Mouse (Mus musculus) limb, embryonic 14.5 days (tissue): ENCODE measurements around the gene Fam160a2. TPM values are rescaled to one million over a fixed set of nuclear protein-coding genes. Genes with fewer than 3 reads are reported as not detected.

Experiments
- ATAC-seq: fragments of 200-750 bp; cut with Nextera tagmentation; 2 replicates; pipeline ENCODE4 v1.8.0; 2017; ENCODE audit warnings: low read depth, moderate number of reproducible peaks, moderate TSS enrichment; ENCODE audit not compliant: low FRiP score
- DNase-seq: peaks from one replicate; pipeline ENCODE4 v3.0.0-alpha.2; 2015; ENCODE audit warnings: low spot score
- H3K27ac ChIP-seq: fragments of 300-500 bp; sonication (generic); replicated peaks from 2 replicates; pipeline ENCODE4 v1.5.1; 2014; ENCODE audit warnings: low read depth, mild to moderate bottlenecking, low read length, moderate library complexity, mixed read lengths
- H3K27me3 ChIP-seq: fragments of 300-500 bp; sonication (generic); 2 replicates; pipeline ENCODE4 v1.6.1; 2014; ENCODE audit warnings: low read length, mixed read lengths; ENCODE audit not compliant: control insufficient read depth, insufficient read depth
- H3K36me3 ChIP-seq: fragments of 300-500 bp; sonication (generic); 2 replicates; pipeline ENCODE4 v1.6.1; 2014; ENCODE audit warnings: mild to moderate bottlenecking, low read length, moderate library complexity, mixed read lengths; ENCODE audit not compliant: control insufficient read depth, insufficient read depth
- H3K4me1 ChIP-seq: fragments of 300-500 bp; sonication (generic); 2 replicates; pipeline ENCODE4 v1.6.1; 2014; ENCODE audit warnings: antibody characterized with exemption, low read length, mixed read lengths; ENCODE audit not compliant: control insufficient read depth, insufficient read depth
- H3K4me2 ChIP-seq: fragments of 300-500 bp; sonication (generic); replicated peaks from 2 replicates; pipeline ENCODE4 v1.6.1; 2014; ENCODE audit warnings: low read depth, mild to moderate bottlenecking, low read length, moderate library complexity; ENCODE audit not compliant: severe bottlenecking
- H3K4me3 ChIP-seq: fragments of 300-500 bp; sonication (generic); replicated peaks from 2 replicates; pipeline ENCODE4 v1.5.1; 2014; ENCODE audit warnings: low read length
- H3K9ac ChIP-seq: fragments of 300-500 bp; sonication (generic); 2 replicates; pipeline ENCODE4 v1.6.1; 2014; ENCODE audit warnings: mild to moderate bottlenecking, low read depth, low read length, moderate library complexity; ENCODE audit not compliant: severe bottlenecking
- H3K9me3 ChIP-seq: fragments of 300-500 bp; sonication (generic); 2 replicates; pipeline ENCODE4 v1.6.1; 2016; ENCODE audit warnings: low read length; ENCODE audit not compliant: control insufficient read depth
- POLR2A ChIP-seq: fragments of 200-500 bp; IDR thresholded peaks from 2 replicates; pipeline ENCODE4 v1.8.0; 2012; ENCODE audit warnings: inconsistent platforms, mild to moderate bottlenecking, moderate library complexity, borderline replicate concordance; ENCODE audit not compliant: insufficient read depth, insufficient read length; ENCODE audit errors: extremely low read depth
- WGBS: fragments of 180-500 bp; shearing (Covaris S2); extraction: QIAGEN DNeasy Blood & Tissue Kit; methylation state at CpG from one replicate; pipeline ENCODE4 v1.1.7; 2014; 5-methylcytosine and 5-hydroxymethylcytosine counted together
- polyA plus RNA-seq, 2 experiments: library from polyadenylated mRNA; depleted of rRNA in 1 of 2; stranded (reverse) in 1 of 2; unstranded in 1 of 2; fragments of >200 nt; fragmentation: Nextera tagmentation in 1 of 2; extraction: Ambion mirVana in 1 of 2; gene quantifications; 2 replicates each; pipeline versions ENCODE4 v1.2.1 to v1.2.3; 2012 to 2014

The Fam160a2 gene
- polyA plus RNA-seq, 2 experiments, result 39.3 to 45.7 TPM

GRCm38 (mm10) chr7:105433859-105434258 is 34.0 kb upstream of the Fam160a2 start:
- WGBS, result 86% methylated on average over 17 of the region's 17 CpGs
- no peaks in the 10 kb centered on the region for H3K9me3 ChIP-seq
- H3K4me2 ChIP-seq, result no peak overlapping the region
- no peak overlapping the region for H3K9ac ChIP-seq
- DNase-seq (no peak), ATAC-seq (no peak)
- H3K27me3 ChIP-seq, result no peaks in the 10 kb centered on the region
- no peak overlapping the region for H3K27ac ChIP-seq
- TF ChIP-seq POLR2A, result no peak
- no peaks in the 10 kb centered on the region for H3K36me3 ChIP-seq
- H3K4me1 ChIP-seq, result no peaks in the 10 kb centered on the region
- no peak overlapping the region for H3K4me3 ChIP-seq

DNA sequence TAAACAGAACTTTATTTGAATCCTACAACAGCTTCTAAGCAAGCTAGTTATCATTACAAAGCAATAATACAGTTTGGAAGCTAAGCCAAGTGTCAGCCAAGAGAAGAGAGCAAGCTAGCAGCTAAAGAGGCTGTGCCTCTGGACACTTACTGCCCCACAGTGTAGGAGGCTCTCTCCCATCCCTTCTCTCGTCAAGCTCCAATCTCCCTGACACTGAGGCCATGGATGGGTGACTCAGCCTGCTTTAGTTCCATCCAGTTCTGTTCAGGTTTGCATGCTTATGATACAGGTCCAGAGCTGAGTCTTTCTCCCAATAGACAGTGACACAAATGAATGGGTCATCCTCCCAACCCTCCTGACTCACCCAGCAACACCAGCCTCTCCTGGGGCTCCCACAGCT is 32.2 kb upstream of the Fam160a2 start:
- no peaks in the 10 kb centered on the region for H3K9me3 ChIP-seq
- WGBS, result 44% methylated on average over 1 of the region's 1 CpGs
- TF ChIP-seq POLR2A, result no peak
- H3K36me3 ChIP-seq, result no peaks in the 10 kb centered on the region
- H3K4me2 ChIP-seq, result no peak overlapping the region
- no peak overlapping the region for H3K27ac ChIP-seq
- no peaks in the 10 kb centered on the region for H3K27me3 ChIP-seq
- no peak for DNase-seq
- H3K9ac ChIP-seq, result no peak overlapping the region
- no peak overlapping the region for H3K4me3 ChIP-seq
- H3K4me1 ChIP-seq, result no peaks in the 10 kb centered on the region
- ATAC-seq, result no peak

- H3K4me1 ChIP-seq, result no peaks in the 10 kb centered on the region
- H3K27ac ChIP-seq, result no peak overlapping the region
- H3K36me3 ChIP-seq, result no peaks in the 10 kb centered on the region
- no peak for TF ChIP-seq POLR2A
- H3K9me3 ChIP-seq, result no peaks in the 10 kb centered on the region
- peaks cover 23% of the 10 kb centered on the region; the same call in 1 of the 2 replicates for H3K27me3 ChIP-seq
- WGBS, result 2% methylated on average over 8 of the region's 11 CpGs
- DNase-seq (no peak), ATAC-seq (no peak)
- no peak overlapping the region for H3K9ac ChIP-seq
- H3K4me3 ChIP-seq, result peak overlapping the region; percentile 32
- peak overlapping the region; percentile 52 for H3K4me2 ChIP-seq
Measured at GRCm38 (mm10) chr7:105426051-105426450, 26.2 kb upstream of the Fam160a2 start.

- Histone ChIP-seq H3K4me1 (no peaks in the 10 kb centered on the region), H3K27ac (no peak within 1 kb of the TSS), H3K4me3 (peak within 1 kb of the TSS; percentile 32), H3K27me3 (peaks cover 23% of the 10 kb centered on the region; the same call in 1 of the 2 replicates), H3K4me2 (peak within 1 kb of the TSS; percentile 52), H3K36me3 (no peaks in the 10 kb centered on the region), H3K9me3 (no peaks in the 10 kb centered on the region), H3K9ac (peak within 1 kb of the TSS; percentile 28; the same call in 1 of the 2 replicates)
- DNase-seq, result no peak
- TF ChIP-seq POLR2A, result no peak
- no peak for ATAC-seq
- WGBS, result 3% methylated on average over 27 of the region's 31 CpGs
Measured at GRCm38 (mm10) chr7:105425424-105426043, 25.7 kb upstream of the Fam160a2 start, which contains the start of gene Cckbr. Gene Cckbr, plus strand, starts transcription at chr7:105425731.

DNA sequence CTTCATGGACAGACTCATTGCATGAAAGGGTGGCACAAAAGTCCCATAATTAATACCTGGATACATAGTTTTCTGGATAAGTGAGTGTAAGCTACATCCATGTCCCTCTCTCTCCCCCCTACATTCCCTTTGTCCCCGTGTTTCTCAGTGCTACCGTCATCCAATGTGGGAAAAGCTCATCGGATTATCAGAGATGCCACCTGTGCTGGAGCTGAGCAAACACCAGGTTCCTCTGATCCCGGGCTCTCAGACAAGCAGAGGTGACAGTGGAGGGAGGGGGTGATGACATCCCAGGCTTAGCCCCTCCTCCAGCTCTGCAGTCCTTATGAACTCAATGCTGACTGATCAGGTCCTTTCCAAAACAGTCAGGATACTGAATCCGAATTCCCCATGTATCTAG is 24.5 kb upstream of the Fam160a2 start:
- Histone ChIP-seq H3K27me3 (peaks cover 23% of the 10 kb centered on the region; the same call in 1 of the 2 replicates), H3K9me3 (no peaks in the 10 kb centered on the region), H3K36me3 (no peaks in the 10 kb centered on the region), H3K4me2 (no peak overlapping the region), H3K4me3 (no peak overlapping the region), H3K9ac (no peak overlapping the region), H3K27ac (no peak overlapping the region), H3K4me1 (no peaks in the 10 kb centered on the region)
- ATAC-seq (no peak), DNase-seq (no peak)
- no peak for TF ChIP-seq POLR2A
- 27% methylated on average over 5 of the region's 5 CpGs for WGBS
